In genomic region chr17:10300968-10301795, GRCm38 (mm10) we compare ENCODE assay signal across 12 mouse cellular contexts. TPM values are rescaled to one million over a fixed set of nuclear protein-coding genes. Genes with fewer than 3 reads are reported as not detected.
DNase-seq lines count a peak whose midpoint lies in the region; ATAC-seq lines count a peak whose summit lies in the region.
"Had no signal": no experiment of that assay in that cellular context is flagged by ENCODE, and none has a peak within 500 bp of the region (broad histone marks: within the 10 kb centered on the region; RNA-seq: fewer than 3 reads in every experiment).

No protein-coding gene starts in this region.

- no peaks in the 10 kb centered on the region for H3K27me3 ChIP-seq in heart, embryonic 15.5 days
- no peaks in the 10 kb centered on the region for H3K27me3 ChIP-seq in midbrain, embryonic 16.5 days (ENCODE audit: control insufficient read depth, insufficient read depth, low read depth, low read length)
- H3K27me3 ChIP-seq in midbrain, embryonic 11.5 days (ENCODE audit: control insufficient read depth, insufficient read depth, low read length), result no peaks in the 10 kb centered on the region
- H3K27me3 ChIP-seq: liver, embryonic 13.5 days had no signal

- ATAC-seq in heart, embryonic 15.5 days (replicated peaks; ENCODE audit: insufficient number of reproducible peaks, insufficient read depth, low FRiP score, low read depth), result no peak
- ATAC-seq in midbrain, embryonic 16.5 days, result no peak
- ATAC-seq in midbrain, embryonic 11.5 days (ENCODE audit: low FRiP score), result no peak
- ATAC-seq in common myeloid progenitor, adult 5-6 weeks (replicated peaks; ENCODE audit: low read depth, poor library complexity, severe bottlenecking), result peak; percentile 36; the same call in 1 of the 2 replicates
- 0 out of 2 replicates have a peak, but pooled peaks have one; percentile 33 for ATAC-seq in neutrophil, adult 5-6 weeks (ENCODE audit: extremely low read depth, insufficient number of reproducible peaks, low FRiP score, poor library complexity, severe bottlenecking)

- intact Hi-C loops in heart, postnatal 25 days (cut with DNase I), result loop anchor here (10.0 kb wide), 1 partner anchor 46 kb away; no protein-coding TSS in a partner anchor

- peak overlapping the region; percentile 39 for H3K4me2 ChIP-seq in heart, embryonic 15.5 days
- peak overlapping the region; percentile 18; the same call in 1 of the 2 replicates for H3K4me2 ChIP-seq in midbrain, embryonic 16.5 days (ENCODE audit: low read length)
- no peak overlapping the region for H3K4me2 ChIP-seq in midbrain, embryonic 11.5 days
- H3K4me2 ChIP-seq: liver, embryonic 13.5 days had no signal

- peak overlapping the region; percentile 29; the same call in 1 of the 2 replicates for H3K9ac ChIP-seq in heart, embryonic 15.5 days
- no peak overlapping the region for H3K9ac ChIP-seq in midbrain, embryonic 16.5 days (ENCODE audit: low read depth, low read length)
- H3K9ac ChIP-seq in midbrain, embryonic 11.5 days (ENCODE audit: low read length), result no peak overlapping the region
- H3K9ac ChIP-seq: liver, embryonic 13.5 days had no signal

- WGBS in heart, embryonic 15.5 days, result 35% methylated on average over 4 of the region's 4 CpGs
- 54% methylated on average over 4 of the region's 4 CpGs for WGBS in midbrain, embryonic 16.5 days
- WGBS in midbrain, embryonic 11.5 days, result 79% methylated on average over 4 of the region's 4 CpGs

- H3K4me3 ChIP-seq in heart, embryonic 15.5 days, result no peak overlapping the region; the same call in 1 of the 2 replicates
- no peak overlapping the region for H3K4me3 ChIP-seq in midbrain, embryonic 16.5 days (ENCODE audit: low read depth, low read length)
- H3K4me3 ChIP-seq in midbrain, embryonic 11.5 days (ENCODE audit: low read depth, low read length), result no peak overlapping the region
- H3K4me3 ChIP-seq: heart, embryonic 10.5 days; liver, embryonic 13.5 days; midbrain, embryonic 10.5 days had no signal

- H3K27ac ChIP-seq in heart, embryonic 15.5 days, result peak overlapping the region; percentile 15; the same call in 1 of the 2 replicates
- no peak overlapping the region for H3K27ac ChIP-seq in midbrain, embryonic 16.5 days (ENCODE audit: low read length)
- no peak overlapping the region for H3K27ac ChIP-seq in midbrain, embryonic 11.5 days (ENCODE audit: low read depth, low read length)
- H3K27ac ChIP-seq: heart, embryonic 10.5 days; liver, embryonic 13.5 days; midbrain, embryonic 10.5 days had no signal

- H3K9me3 ChIP-seq in heart, embryonic 15.5 days (replicated peaks), result no peaks in the 10 kb centered on the region
- H3K9me3 ChIP-seq in midbrain, embryonic 16.5 days (replicated peaks; ENCODE audit: control insufficient read depth, low read length, poor library complexity, severe bottlenecking), result no peaks in the 10 kb centered on the region
- H3K9me3 ChIP-seq in midbrain, embryonic 11.5 days (ENCODE audit: control insufficient read depth, low read length), result no peaks in the 10 kb centered on the region
- H3K9me3 ChIP-seq: heart, embryonic 10.5 days; liver, embryonic 13.5 days; midbrain, embryonic 10.5 days had no signal

- no peak for DNase-seq in heart, postnatal 25 days (ENCODE audit: low spot score)
- DNase-seq in midbrain, embryonic 11.5 days (ENCODE audit: low spot score, missing footprints), result no peak
- no peak for DNase-seq in left cerebral cortex, adult 9 months (ENCODE audit: low spot score in 2 of 2)
- DNase-seq: cerebellum, adult 9-11 months; kidney, postnatal 25 days; liver, embryonic 13.5 days had no signal

- H3K4me1 ChIP-seq in heart, embryonic 15.5 days (replicated peaks), result peaks cover 23% of the 10 kb centered on the region
- peaks cover 5% of the 10 kb centered on the region for H3K4me1 ChIP-seq in midbrain, embryonic 16.5 days (ENCODE audit: control insufficient read depth, insufficient read depth, low read length)
- no peaks in the 10 kb centered on the region for H3K4me1 ChIP-seq in midbrain, embryonic 11.5 days (ENCODE audit: control insufficient read depth, insufficient read depth, low read length)

- H3K36me3 ChIP-seq in heart, embryonic 15.5 days, result no peaks in the 10 kb centered on the region
- no peaks in the 10 kb centered on the region for H3K36me3 ChIP-seq in midbrain, embryonic 16.5 days (ENCODE audit: control insufficient read depth, insufficient read depth, low read length)
- H3K36me3 ChIP-seq in midbrain, embryonic 11.5 days (ENCODE audit: control insufficient read depth, insufficient read depth, low read length), result no peaks in the 10 kb centered on the region
- H3K36me3 ChIP-seq: heart, embryonic 10.5 days; liver, embryonic 13.5 days had no signal

RNA-seq across cellular contexts. Expression of gene Qk, which starts 18.5 kb away (rescaled TPM):
- polyA plus RNA-seq in heart, embryonic 15.5 days (2015; fragmentation: Nextera tagmentation; extraction: Ambion mirVana), result 34.3 and 43.3 TPM in 2 replicates
- 100 to 1,000 TPM; 444 to 447 TPM for total RNA-seq in heart, postnatal 25 days (2021)
- polyA plus RNA-seq in midbrain, embryonic 16.5 days (2015; fragmentation: Nextera tagmentation; extraction: Ambion mirVana), result 36.7 and 41.2 TPM in 2 replicates
- polyA plus RNA-seq in midbrain, embryonic 11.5 days (2014; fragmentation: Nextera tagmentation; extraction: Ambion mirVana), result 63.2 and 73.7 TPM in 2 replicates
- 67.2 and 79.6 TPM in 2 replicates for total RNA-seq in common myeloid progenitor, adult 5-6 weeks (2017)
- 76.5 and 81.4 TPM in 2 replicates for total RNA-seq in neutrophil, adult 5-6 weeks (2017)

Comparison
In these comparisons a context has a peak if more than half of its experiments do, and no peak if none do; other contexts are left out.
1. ATAC-seq: peak in common myeloid progenitor, adult 5-6 weeks (single experiment) and neutrophil, adult 5-6 weeks (single experiment); none in heart, embryonic 15.5 days (single experiment), midbrain, embryonic 16.5 days (single experiment) and midbrain, embryonic 11.5 days (single experiment).